Mouse (Mus musculus) c-Kit-negative CD71-positive TER-119-positive erythroid progenitor cells, embryonic 14.5 days (primary cell): ENCODE data around the gene Hoxd11.

ENCODE experiments used
- DNase-seq: peaks from one replicate; pipeline ENCODE4 v3.0.0-alpha.2; 2013; ENCODE audit warnings: low read depth, low spot score

Gene Hoxd11

GRCm38 (mm10) chr2:74681594-74682531 is 2.5 kb downstream of the Hoxd11 start:
- no peak for DNase-seq

GRCm38 (mm10) chr2:74682796-74683195 is 3.4 kb downstream of the Hoxd11 start:
- DNase-seq: no peak

- DNase-seq: no peak
Measured at GRCm38 (mm10) chr2:74683471-74683951, 4.2 kb downstream of the Hoxd11 start.

- DNase-seq: no peak
Measured at GRCm38 (mm10) chr2:74684106-74684505, 4.7 kb downstream of the Hoxd11 start.

- DNase-seq: no peak
Measured at GRCm38 (mm10) chr2:74685059-74685603, 5.8 kb downstream of the Hoxd11 start.

- no peak for DNase-seq
Measured at GRCm38 (mm10) chr2:74686301-74686987, 7.1 kb downstream of the Hoxd11 start.

- DNase-seq: no peak
Measured at GRCm38 (mm10) chr2:74686988-74687697, 7.8 kb downstream of the Hoxd11 start.

- no peak for DNase-seq
Measured at GRCm38 (mm10) chr2:74687698-74688555, 8.6 kb downstream of the Hoxd11 start.

- no peak for DNase-seq
Measured at GRCm38 (mm10) chr2:74688795-74689573, 9.6 kb downstream of the Hoxd11 start.

- DNase-seq: no peak
Measured at GRCm38 (mm10) chr2:74689574-74690337, 10.4 kb downstream of the Hoxd11 start.

GRCm38 (mm10) chr2:74690338-74690716 is 11.0 kb downstream of the Hoxd11 start:
- DNase-seq: no peak

GRCm38 (mm10) chr2:74691022-74691951 is 11.9 kb downstream of the Hoxd11 start, which contains the start of gene Hoxd10:
Gene Hoxd10, plus strand, starts transcription at chr2:74691924.
- DNase-seq: no peak

- DNase-seq: no peak
Measured at GRCm38 (mm10) chr2:74691995-74692807, 12.8 kb downstream of the Hoxd11 start.

GRCm38 (mm10) chr2:74692808-74693431 is 13.6 kb downstream of the Hoxd11 start:
- no peak for DNase-seq

- no peak for DNase-seq
Measured at GRCm38 (mm10) chr2:74693432-74693827, 14.1 kb downstream of the Hoxd11 start.

- no peak for DNase-seq
Measured at GRCm38 (mm10) chr2:74694066-74694465, 14.7 kb downstream of the Hoxd11 start.

- DNase-seq: no peak
Measured at GRCm38 (mm10) chr2:74695383-74695782, 16.0 kb downstream of the Hoxd11 start.
